In the genomic region with DNA sequence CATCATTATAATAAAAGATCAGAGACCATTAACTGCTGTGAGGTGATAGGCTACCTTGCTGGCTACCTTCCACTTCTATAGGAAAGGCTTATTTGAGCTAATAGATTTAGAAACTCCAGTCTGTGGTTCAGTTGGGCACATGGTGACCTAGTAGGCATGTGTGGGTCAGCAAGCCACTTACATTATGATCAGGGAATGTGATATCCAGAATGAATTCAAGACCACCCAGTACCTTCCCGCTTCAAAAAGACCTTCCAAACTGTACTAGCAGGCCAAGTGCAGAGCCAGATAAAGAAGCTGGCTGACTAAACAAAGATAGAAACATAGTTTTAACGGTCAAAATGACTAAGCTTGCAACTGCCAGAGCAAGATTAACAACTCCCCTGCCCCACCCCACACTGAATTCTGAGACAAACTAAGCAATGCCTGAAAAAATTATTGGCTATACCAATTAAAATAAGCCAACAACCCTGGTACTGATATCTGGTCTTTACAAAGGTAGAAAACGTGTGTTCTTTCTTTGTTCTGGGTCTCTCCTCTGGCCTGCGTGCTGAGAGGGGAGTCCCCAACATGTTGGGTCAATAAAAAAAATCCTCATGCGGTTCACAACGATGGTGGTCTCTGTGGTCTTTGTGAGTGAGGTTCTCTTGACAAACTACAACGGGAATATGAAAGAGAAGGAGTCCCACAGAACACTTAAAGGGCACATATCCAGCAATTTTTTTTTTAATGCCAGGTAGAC, we compare ENCODE assay signal across 20 mouse cellular contexts. TPM values are rescaled to one million over a fixed set of nuclear protein-coding genes. Genes with fewer than 3 reads are reported as not detected.
DNase-seq lines count a peak whose midpoint lies in the region; ATAC-seq and TF ChIP-seq lines count a peak whose summit lies in the region.
"Had no signal": no experiment of that assay in that cellular context is flagged by ENCODE, and none has a peak within 500 bp of the region (broad histone marks: within the 10 kb centered on the region; RNA-seq: fewer than 3 reads in every experiment).

No protein-coding gene starts in this region.

- no peak for TF ChIP-seq EP300 in stomach, postnatal 0 days (optimal IDR thresholded peaks at IDR 0.05)

- H3K27me3 ChIP-seq in stomach, embryonic 14.5 days (ENCODE audit: control insufficient read depth, insufficient read depth, low read length): no peaks in the 10 kb centered on the region
- H3K27me3 ChIP-seq in stomach, postnatal 0 days (ENCODE audit: control insufficient read depth, insufficient read depth, low read length): no peaks in the 10 kb centered on the region
- no peaks in the 10 kb centered on the region for H3K27me3 ChIP-seq in liver, embryonic 15.5 days
- H3K27me3 ChIP-seq: midbrain, embryonic 15.5 days had no signal

- intact Hi-C loops in left cerebral cortex, postnatal 4 days (cut with DNase I): no loop called here

- no peak overlapping the region for H3K27ac ChIP-seq in stomach, embryonic 14.5 days (ENCODE audit: low read length)
- no peak overlapping the region for H3K27ac ChIP-seq in stomach, postnatal 0 days (replicated peaks)
- H3K27ac ChIP-seq in liver, embryonic 15.5 days (replicated peaks): peak overlapping the region; percentile 96
- H3K27ac ChIP-seq: midbrain, embryonic 15.5 days had no signal

- 64% methylated on average over 7 of the region's 7 CpGs for whole genome bisulfite sequencing in stomach, embryonic 14.5 days
- WGBS in stomach, postnatal 0 days: 48% methylated on average over 7 of the region's 7 CpGs
- WGBS in liver, embryonic 15.5 days (ENCODE audit: insufficient replicate concordance): 20% methylated on average over 7 of the region's 7 CpGs

- H3K9me3 ChIP-seq in stomach, embryonic 14.5 days (ENCODE audit: control insufficient read depth, low read depth, low read length): no peaks in the 10 kb centered on the region
- no peaks in the 10 kb centered on the region for H3K9me3 ChIP-seq in stomach, postnatal 0 days (ENCODE audit: control insufficient read depth, low read length)
- no peaks in the 10 kb centered on the region for H3K9me3 ChIP-seq in liver, embryonic 15.5 days (replicated peaks)
- H3K9me3 ChIP-seq: hindbrain, embryonic 10.5 days; midbrain, embryonic 15.5 days had no signal

- H3K4me1 ChIP-seq in stomach, embryonic 14.5 days (ENCODE audit: control insufficient read depth, insufficient read depth, low read length): no peaks in the 10 kb centered on the region
- H3K4me1 ChIP-seq in stomach, postnatal 0 days (replicated peaks; ENCODE audit: control insufficient read depth, insufficient read depth): no peaks in the 10 kb centered on the region
- H3K4me1 ChIP-seq in liver, embryonic 15.5 days (replicated peaks): peaks cover 90% of the 10 kb centered on the region

- no peak overlapping the region for H3K4me2 ChIP-seq in stomach, embryonic 14.5 days (replicated peaks; ENCODE audit: low read depth, low read length)
- no peak overlapping the region for H3K4me2 ChIP-seq in stomach, postnatal 0 days (replicated peaks; ENCODE audit: low read depth)
- peak overlapping the region; percentile 57 for H3K4me2 ChIP-seq in liver, embryonic 15.5 days
- H3K4me2 ChIP-seq: midbrain, embryonic 15.5 days had no signal

- no peak for TF ChIP-seq CTCF in stomach, postnatal 0 days (IDR thresholded peaks at IDR 0.05; ENCODE audit: low read depth)

- peak; percentile 49; the same call in 1 of the 2 replicates for ATAC-seq in stomach, embryonic 14.5 days (ENCODE audit: insufficient number of reproducible peaks, insufficient read depth, low FRiP score, low read depth)
- no peak for ATAC-seq in stomach, postnatal 0 days (ENCODE audit: low FRiP score, low TSS enrichment)
- ATAC-seq in common myeloid progenitor, adult 5-6 weeks (replicated peaks; ENCODE audit: low read depth, poor library complexity, severe bottlenecking): 0 out of 2 replicates have a peak, but pooled peaks have one; percentile 37
- peak; percentile 92 for ATAC-seq in liver, embryonic 15.5 days (ENCODE audit: insufficient read depth)
- ATAC-seq: inflammation-experienced regulatory T-cells, adult 6 months; midbrain, embryonic 15.5 days; Patski had no signal

- DNase-seq in stomach, postnatal 0 days (ENCODE audit: low spot score): no peak
- DNase-seq in layer of hippocampus, postnatal 14 days (ENCODE audit: low spot score in 2 of 2): no peak
- no peak for DNase-seq in lung, postnatal 25 days (ENCODE audit: low spot score)
- DNase-seq in left cerebral cortex, postnatal 4 days: no peak
- DNase-seq: cerebellum, adult 18-20 months; kidney, postnatal 10 days; lung, adult 2 months; right cerebral cortex, adult 18-20 months; thymus, adult 18-20 months had no signal

- no peaks in the 10 kb centered on the region for H3K36me3 ChIP-seq in stomach, embryonic 14.5 days (ENCODE audit: control insufficient read depth, insufficient read depth, low read length)
- H3K36me3 ChIP-seq in stomach, postnatal 0 days (ENCODE audit: control insufficient read depth, insufficient read depth, low read length): no peaks in the 10 kb centered on the region
- no peaks in the 10 kb centered on the region for H3K36me3 ChIP-seq in liver, embryonic 15.5 days (replicated peaks)
- H3K36me3 ChIP-seq: hindbrain, embryonic 10.5 days; midbrain, embryonic 15.5 days had no signal

- H3K4me3 ChIP-seq in stomach, embryonic 14.5 days (ENCODE audit: low read depth, low read length): no peak overlapping the region
- H3K4me3 ChIP-seq in stomach, postnatal 0 days (ENCODE audit: low read depth, low read length): no peak overlapping the region
- no peak overlapping the region for H3K4me3 ChIP-seq in liver, embryonic 15.5 days (replicated peaks)
- H3K4me3 ChIP-seq: hindbrain, embryonic 10.5 days; midbrain, embryonic 15.5 days had no signal

- H3K9ac ChIP-seq in stomach, embryonic 14.5 days (replicated peaks; ENCODE audit: low read depth, low read length): no peak overlapping the region
- no peak overlapping the region for H3K9ac ChIP-seq in stomach, postnatal 0 days (ENCODE audit: low read length)
- H3K9ac ChIP-seq in liver, embryonic 15.5 days: peak overlapping the region; percentile 48
- H3K9ac ChIP-seq: midbrain, embryonic 15.5 days had no signal

RNA-seq across cellular contexts. Expression of gene Fcnb, which starts 20.2 kb away (rescaled TPM):
- 0.71 and 0.87 TPM in 2 replicates for polyA plus RNA-seq in stomach, embryonic 14.5 days (2014; fragmentation: Nextera tagmentation; extraction: Ambion mirVana)
- polyA plus RNA-seq in stomach, postnatal 0 days (2015; fragmentation: Nextera tagmentation; extraction: Ambion mirVana): 0.13 and 0.41 TPM in 2 replicates
- total RNA-seq in common myeloid progenitor, adult 5-6 weeks (2017): 4.8 and 5.1 TPM in 2 replicates
- 63.9 and 70.8 TPM in 2 replicates for polyA plus RNA-seq in liver, embryonic 15.5 days (2015; fragmentation: Nextera tagmentation; extraction: Ambion mirVana)
- total RNA-seq in layer of hippocampus, postnatal 14 days (2021): not detected
- total RNA-seq in left cerebral cortex, postnatal 4 days (2021): not detected
- total RNA-seq: CH12.LX; gastrocnemius, adult 8-10 months; heart, adult 8-10 months; left cerebral cortex, postnatal 10 days had no signal
- polyA plus RNA-seq: hindbrain, embryonic 10.5 days; inflammation-experienced regulatory T-cells, adult 6 months; midbrain, embryonic 15.5 days; Patski had no signal
